Mouse (Mus musculus): ENCODE results near the gene Adck1.
"Not testable (repeated sequence)": the region's sequence is repeated elsewhere in the genome, so short reads cannot be mapped to it uniquely, and the experiment has no call there.

Adck1 gene

GRCm38 (mm10) chr12:88360441-88361119 is at the start of gene Adck1:
TSS of gene Adck1 (plus strand) at chr12:88360554.
- peak; percentile 89 for DNase-seq (ENCODE audit: low read depth)

DNA sequence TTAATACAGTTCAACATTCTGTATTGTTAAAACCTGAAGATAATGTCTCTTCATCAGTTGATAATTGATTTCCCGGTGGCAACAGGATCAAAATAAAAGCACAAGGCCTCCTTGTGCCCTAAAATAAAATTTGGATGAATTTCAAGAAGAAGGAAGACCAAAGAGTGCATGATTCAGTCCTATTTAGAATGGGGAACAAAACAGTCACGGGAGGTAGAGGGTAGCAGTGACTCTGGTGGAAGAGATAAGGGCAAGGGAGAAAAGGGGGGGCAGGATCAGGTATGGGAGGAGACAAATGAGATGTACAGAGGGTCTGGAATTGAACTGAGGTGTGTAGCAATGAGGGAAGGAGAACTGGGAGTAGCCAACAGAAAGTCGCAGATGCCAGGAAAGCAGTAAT is 45.8 kb upstream of the Adck1 start:
- DNase-seq (ENCODE audit: low read depth): no peak

DNA sequence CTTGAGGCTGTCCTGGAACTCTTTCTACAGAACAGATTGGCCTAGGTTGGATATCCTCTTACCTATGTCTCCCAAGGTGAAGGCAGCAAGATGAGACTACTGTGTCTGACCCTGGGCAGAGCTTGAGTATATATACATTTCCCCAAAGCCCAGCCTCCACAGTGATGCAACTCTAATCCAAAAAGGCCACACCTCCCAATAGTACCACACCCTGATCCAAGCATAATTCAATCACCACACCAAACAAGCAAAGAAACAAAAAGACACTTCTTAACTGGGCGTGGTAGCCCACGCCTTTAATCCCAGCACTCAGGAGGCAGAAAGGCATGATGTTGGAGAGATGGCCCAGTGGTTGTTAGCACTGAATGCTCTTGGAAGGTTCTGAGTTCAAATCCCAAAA is 36.4 kb upstream of the Adck1 start, which contains the start of gene Gm5039:
Gene Gm5039, minus strand, starts transcription at position 101 of the 400 bp plus-strand sequence.
- DNase-seq (ENCODE audit: low read depth): not testable (repeated sequence)

- not testable (repeated sequence) for DNase-seq (ENCODE audit: low read depth)
Observed at GRCm38 (mm10) chr12:88336662-88337413, 23.5 kb upstream of the Adck1 start.

- DNase-seq (ENCODE audit: low read depth): not testable (repeated sequence)
Observed at GRCm38 (mm10) chr12:88341286-88341685, 19.1 kb upstream of the Adck1 start.

DNA sequence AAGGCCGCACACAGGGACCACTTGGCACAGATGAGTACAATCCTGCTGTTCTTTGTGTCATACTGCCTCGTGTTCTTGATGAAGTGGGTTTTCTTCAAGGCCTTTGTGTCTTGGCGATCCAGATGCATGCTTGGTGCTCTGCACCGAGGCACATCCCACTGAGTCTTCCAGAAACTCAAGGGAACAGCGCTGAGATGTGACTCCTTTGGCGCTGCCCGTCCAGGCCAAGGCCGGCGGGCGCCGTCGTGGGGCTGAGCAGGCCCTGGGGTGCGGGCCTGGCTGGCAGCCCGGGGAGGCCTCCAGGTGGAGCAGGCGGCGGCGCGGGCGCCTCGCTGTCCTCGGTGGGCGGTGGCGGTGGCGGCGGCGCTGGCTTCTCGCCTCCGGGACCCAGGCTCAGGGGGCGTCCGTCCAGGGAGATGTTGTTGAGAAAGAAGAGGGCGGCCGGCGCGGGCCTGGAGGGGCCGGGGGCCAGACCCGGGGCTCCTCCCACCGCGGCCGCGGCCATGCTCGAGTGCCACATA is 6.1 kb upstream of the Adck1 start:
- DNase-seq (ENCODE audit: low read depth): no peak

- DNase-seq (ENCODE audit: low read depth): no peak
Observed at GRCm38 (mm10) chr12:88361120-88361445, 729 bp downstream of the Adck1 start.

- DNase-seq (ENCODE audit: low read depth): no peak
Observed at GRCm38 (mm10) chr12:88367673-88368072, 7.3 kb downstream of the Adck1 start.

DNA sequence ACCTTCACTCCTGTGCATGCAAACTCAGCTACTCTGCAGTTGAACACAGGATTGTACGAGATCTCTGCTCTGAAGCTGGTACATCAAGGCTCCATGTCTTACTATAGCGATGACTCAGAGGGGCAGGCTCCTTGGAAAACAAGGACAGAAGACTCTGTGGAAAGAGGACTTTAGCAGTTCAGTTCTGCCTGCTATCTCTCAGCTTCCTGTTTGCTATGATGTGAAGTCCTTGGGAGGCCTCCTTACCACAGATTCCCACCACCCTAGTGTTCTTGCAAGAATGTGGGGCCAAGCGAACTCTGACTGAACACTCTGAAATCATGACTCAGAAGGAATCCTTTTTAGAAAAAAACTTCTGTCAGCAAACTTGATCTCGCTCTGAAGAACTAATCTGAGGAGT is 8.3 kb downstream of the Adck1 start:
- DNase-seq (ENCODE audit: low read depth): no peak

DNA sequence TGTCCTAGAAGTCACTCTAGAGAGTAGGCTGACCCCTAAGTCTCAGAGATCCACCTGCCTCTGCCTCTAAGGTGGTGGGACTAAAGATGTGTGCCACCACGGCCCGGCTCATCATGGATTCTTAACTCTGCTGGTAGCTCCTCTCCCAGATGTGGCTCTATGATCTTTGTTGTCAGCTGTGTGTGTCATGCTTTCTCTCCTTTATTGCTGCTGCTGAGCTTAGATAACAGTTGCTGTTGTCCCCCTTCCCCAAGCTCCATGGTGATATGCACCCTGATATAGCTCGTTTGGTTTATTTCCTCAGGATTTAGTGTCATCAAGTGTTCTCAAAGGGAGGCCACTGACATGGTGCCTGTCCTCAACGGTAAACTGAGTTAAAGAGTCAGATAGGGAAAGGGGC is 9.3 kb downstream of the Adck1 start:
- DNase-seq (ENCODE audit: low read depth): not testable (repeated sequence)

- not testable (repeated sequence) for DNase-seq (ENCODE audit: low read depth)
Observed at GRCm38 (mm10) chr12:88370321-88370720, 10.0 kb downstream of the Adck1 start.

- no peak for DNase-seq (ENCODE audit: low read depth)
Observed at GRCm38 (mm10) chr12:88372018-88372417, 11.7 kb downstream of the Adck1 start.

DNA sequence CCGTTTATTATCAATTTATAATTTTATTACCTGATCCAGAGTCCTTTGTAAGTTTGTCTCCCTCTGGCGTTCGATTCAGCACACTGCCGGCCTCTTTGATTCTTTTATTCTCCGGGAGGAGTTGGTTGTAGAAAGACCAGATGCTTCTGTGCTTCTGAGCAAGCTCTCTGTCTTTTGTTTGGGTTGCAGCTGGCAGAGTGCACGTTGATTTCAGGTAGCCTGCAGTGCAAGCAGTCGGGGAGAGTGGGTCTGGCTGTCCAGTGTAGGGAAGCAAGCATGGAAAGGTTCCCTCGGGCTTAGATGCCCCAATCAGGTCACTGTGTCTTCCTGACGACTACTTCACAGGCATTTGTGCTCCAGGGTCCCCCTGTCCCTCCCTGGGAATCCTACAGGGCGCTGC is 16.5 kb downstream of the Adck1 start:
- DNase-seq (ENCODE audit: low read depth): peak; percentile 9

DNA sequence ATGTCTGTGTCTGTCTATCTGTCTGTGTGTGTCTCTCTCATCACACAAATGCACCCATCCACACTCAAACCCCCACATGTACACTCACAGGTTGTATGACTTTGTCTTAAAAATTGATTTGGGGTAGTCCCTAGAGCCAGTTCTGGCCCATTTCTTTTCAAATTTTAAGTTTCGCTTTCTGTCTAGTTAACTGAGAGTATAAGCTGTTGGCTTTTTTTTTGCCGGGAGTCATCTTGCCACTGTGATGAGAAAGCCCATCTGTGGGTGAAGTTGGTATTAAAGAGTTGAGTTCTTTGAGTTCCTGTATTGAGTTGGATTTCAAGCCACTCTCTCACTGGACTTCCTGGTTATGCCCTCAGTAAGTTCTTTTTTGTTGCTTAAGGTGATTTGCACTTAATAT is 17.9 kb downstream of the Adck1 start:
- DNase-seq (ENCODE audit: low read depth): no peak

DNA sequence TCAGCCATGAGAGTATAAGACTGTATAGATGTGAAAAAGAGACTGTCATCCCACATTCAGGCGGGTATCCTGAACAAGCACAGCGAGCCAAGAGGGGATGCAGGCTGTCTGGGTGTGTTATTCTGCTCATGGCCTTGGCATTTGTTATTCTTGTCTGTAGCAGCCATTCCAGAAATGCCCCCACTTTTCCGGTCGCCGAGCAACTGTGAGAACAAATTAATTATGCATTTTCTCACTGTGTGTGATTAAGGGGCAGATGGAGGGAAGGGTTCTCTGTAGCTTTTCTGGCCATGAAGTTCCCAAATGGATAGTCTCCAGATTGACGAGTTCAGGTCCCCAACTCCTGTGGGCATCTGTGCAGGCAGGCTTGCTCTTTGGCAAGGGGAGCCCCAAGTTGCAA is 28.5 kb downstream of the Adck1 start:
- no peak for DNase-seq (ENCODE audit: low read depth)

DNA sequence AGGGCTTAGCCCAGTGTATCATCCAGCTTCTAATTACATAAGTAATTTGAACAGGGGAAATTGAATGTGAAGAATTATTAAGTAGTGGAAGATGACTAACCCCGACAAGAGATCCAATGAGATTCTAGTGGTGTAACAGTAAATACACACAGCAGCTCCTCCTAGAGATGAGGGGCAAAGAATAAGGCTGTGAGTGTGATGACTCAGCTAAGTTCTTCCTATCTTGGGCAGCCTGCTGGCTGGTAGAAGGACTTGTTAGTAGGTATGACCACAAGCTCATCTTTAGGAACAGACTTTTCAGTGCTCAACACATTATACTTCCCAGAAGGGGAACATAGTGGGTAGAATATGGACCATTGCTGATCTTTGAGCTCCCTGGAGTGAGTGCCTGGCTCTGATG is 38.3 kb downstream of the Adck1 start:
- no peak for DNase-seq (ENCODE audit: low read depth)

DNA sequence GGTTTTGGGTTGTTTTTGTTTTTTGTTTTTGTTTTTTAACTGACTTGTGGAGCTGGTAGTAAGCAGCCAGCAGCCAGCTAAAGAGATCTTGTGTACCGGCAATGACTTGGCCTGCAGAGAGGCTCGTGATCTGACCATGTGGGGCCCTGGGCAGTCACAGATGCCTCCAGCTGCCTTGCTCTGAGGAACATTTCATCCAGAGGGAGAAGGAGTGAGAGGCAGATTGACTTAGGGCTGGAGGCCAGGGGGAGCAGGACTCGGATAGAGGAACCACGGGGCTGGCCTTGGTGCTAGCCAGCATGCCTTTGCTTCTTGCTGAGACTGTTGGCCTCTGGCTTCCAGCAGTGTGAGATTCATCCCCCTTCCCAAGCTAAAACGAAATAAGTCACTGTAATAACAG is 43.2 kb downstream of the Adck1 start:
- no peak for DNase-seq (ENCODE audit: low read depth)

DNA sequence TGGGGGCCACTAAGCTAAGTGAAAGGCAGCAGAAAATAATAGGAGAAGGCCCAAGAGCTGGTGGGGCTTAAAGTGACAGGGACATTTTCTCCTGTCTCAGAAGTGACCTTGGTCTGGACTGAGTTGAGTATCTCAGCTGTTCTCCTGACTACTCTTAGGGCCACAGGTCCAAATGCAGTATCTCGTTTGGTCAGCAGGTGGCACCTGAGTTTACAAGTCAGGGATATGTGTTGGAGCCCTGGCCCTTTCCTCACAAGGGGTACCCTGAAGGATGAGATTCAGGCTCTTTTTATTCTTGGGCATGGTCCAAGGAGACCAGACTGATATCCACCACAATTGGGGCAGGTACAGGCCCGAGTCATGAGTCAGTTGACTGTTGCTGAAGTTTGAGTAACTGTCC is 44.8 kb downstream of the Adck1 start:
- DNase-seq (ENCODE audit: low read depth): peak; percentile 70

DNA sequence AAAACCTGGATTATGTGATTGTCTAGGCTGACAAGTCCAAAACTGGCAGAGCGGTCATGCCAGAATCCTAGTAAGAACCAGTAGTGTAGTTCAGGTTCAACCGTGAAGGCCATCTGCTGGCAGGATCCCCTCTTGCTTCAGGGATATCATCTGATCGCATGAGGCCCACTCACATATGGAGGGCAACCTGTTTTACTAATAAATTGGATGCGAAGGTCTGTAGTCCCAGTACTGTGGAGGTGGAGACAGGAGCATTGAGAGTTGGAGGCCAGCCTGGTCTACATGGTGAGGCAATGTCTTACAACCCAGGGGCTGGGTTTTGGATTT is 47.6 kb downstream of the Adck1 start:
- DNase-seq (ENCODE audit: low read depth): no peak

DNA sequence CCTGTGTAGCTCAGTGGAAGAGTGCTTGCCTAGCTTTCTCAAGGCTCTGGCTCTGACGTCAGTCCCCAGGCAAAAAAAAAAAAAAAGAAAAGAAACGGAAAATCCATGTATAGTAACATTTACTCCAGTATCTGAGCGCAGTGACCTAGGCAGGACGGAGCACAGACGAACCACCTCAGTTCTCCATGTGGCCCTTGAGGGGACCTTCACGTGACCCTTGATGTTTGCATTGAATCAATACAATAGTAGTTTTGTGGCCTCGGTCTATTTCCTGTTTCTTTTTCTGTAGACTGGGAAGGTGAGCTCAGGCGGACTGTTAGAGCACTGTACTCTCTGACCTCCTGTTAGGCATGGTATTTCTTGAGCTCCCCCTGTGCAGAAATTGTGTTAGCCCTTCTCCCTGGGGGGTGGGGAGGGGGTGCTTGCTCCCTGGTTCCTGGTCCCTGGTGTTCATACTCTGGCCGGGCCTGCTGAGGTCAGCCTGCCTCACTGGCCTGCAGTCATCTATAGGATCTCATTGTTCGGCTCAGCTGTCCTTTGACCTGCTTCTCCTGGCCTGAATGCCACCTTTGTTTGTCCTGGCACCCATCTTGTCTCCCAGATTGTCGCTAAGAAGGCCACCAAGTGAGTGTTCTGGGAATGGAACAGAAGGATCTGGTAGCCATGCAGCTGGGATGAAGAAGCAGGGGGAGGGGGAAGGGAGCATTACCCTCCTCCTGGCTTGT is 48.1 kb downstream of the Adck1 start:
- peak; percentile 79 for DNase-seq (ENCODE audit: low read depth)

DNA sequence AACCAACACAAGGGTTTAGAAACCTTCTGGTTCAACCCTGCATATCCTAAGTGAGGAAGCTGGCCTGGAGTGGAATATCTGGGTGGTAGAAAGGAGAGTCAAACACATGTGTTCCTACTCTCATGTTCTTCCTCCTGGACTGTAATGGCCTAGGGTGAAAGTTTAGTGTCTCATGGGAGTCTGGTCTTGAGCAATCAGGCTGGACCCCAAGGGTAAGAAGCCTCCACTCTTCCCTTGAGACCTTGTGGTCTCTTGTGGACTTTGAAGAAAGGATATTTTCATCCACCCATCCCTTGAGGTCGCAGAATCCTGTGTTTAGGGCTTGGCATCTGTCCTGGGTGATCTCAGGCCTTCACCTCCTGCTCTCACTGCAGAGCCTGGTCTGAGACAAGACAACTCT is 52.9 kb downstream of the Adck1 start:
- DNase-seq (ENCODE audit: low read depth): no peak

DNA sequence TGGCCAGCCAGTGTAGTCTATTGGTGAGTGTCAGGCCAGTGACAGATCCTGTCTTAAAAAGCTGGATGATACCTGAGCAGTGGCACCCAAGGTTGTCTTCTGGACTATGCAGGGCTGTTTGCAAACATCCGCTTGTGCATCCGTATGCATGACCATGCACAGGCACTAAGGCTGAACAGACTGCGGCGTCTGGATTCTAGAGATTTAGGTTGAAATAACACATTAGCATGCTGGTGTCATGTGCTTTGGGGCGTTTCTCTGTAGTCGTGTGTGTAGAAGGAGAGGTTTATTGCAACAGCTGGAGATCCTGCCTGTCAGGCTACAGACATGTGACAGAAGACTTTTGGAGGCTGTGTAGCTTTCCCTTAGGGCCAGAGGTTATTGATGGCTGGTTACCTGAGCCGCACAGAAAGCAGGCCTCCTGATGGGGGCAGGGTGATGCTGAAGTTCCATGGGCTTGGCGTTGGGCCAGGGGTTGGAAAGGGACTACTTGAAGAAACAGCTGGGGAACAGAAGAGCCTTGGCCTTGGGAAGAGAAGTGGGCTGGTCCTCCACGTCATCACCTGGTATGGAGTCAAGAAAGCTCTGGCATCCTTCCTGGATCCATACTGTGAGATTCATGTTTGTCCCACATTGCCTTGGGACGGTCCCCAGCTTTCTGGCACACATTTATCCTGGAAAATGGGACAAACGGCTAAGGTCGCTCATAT is 59.7 kb downstream of the Adck1 start:
- DNase-seq (ENCODE audit: low read depth): no peak
